Mouse (Mus musculus): Measurements from ENCODE around the gene Olfr412. TPM values are rescaled to one million over a fixed set of nuclear protein-coding genes. Genes with fewer than 3 reads are reported as not detected.

Gene Olfr412
- not detected in 2 replicates for polyA plus RNA-seq (2014; fragmentation: Nextera tagmentation; extraction: Ambion mirVana)

DNA sequence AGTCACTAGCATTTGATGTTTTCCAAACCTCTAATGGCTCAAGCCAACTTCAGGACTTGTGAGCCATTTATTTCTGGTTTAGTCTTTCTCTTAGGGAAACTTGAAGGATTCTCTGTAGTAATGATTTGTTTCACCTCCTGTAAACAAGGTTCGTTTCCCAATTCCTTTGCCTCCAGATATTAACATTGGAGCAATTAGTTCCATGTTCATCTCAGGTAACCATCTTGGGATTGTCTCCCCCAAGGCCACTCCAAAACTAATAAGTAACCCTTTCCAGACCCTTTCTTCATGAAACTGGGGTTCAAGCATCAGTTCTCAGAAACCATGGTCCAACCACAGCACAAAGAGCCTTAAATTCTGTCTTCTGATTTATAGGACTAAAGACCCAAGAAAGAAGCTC, at the start of gene Olfr412:
Gene Olfr412, plus strand, starts transcription at position 301 of the 400 bp plus-strand sequence.
- H3K36me3 ChIP-seq (ENCODE audit: control insufficient read depth, insufficient read depth, low read length) = no peaks in the 10 kb centered on the region
- DNase-seq (ENCODE audit: low spot score) (no peak), ATAC-seq (replicated peaks; ENCODE audit: low FRiP score) (no peak)
- no peak within 1 kb of the TSS for H3K27ac ChIP-seq (ENCODE audit: low read depth, low read length)
- no peaks in the 10 kb centered on the region for H3K9me3 ChIP-seq (ENCODE audit: control insufficient read depth, low read length)
- H3K27me3 ChIP-seq (ENCODE audit: control insufficient read depth, insufficient read depth, low read length) = no peaks in the 10 kb centered on the region
- 86% methylated on average over 1 of the region's 1 CpGs for WGBS
- no peak within 1 kb of the TSS for H3K4me2 ChIP-seq (ENCODE audit: low read depth, low read length, severe bottlenecking)
- no peak within 1 kb of the TSS for H3K9ac ChIP-seq (ENCODE audit: low read length)
- H3K4me3 ChIP-seq (ENCODE audit: low read depth, low read length) = no peak within 1 kb of the TSS
- H3K4me1 ChIP-seq (replicated peaks; ENCODE audit: control insufficient read depth, insufficient read depth, low read length) = no peaks in the 10 kb centered on the region

DNA sequence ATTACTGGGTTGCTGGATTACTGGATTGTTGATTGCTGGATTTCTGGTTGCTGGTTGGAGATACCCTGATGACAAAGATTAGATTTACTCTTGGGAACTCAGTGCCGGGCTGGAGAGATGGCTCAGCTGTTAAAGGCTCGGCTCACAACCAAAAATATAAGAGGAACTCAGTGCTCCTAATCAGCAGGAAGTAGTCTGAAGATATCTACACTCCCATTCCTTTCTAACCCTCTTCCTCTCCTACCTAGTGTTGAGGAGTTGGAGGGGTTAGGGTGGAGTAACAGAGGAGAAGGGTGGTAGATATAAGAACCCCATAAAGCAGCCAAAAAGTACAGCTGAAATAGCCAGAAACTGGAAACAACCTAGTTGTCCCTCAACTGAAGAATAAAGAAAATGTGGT, 35.8 kb upstream of the Olfr412 start:
- DNase-seq (ENCODE audit: low spot score) = no peak
- H3K9ac ChIP-seq (ENCODE audit: low read length) = no peak overlapping the region
- no peak overlapping the region for H3K27ac ChIP-seq (ENCODE audit: low read depth, low read length)
- H3K27me3 ChIP-seq (ENCODE audit: control insufficient read depth, insufficient read depth, low read length) = no peaks in the 10 kb centered on the region
- 81% methylated on average over 2 of the region's 2 CpGs for WGBS
- no peaks in the 10 kb centered on the region for H3K36me3 ChIP-seq (ENCODE audit: control insufficient read depth, insufficient read depth, low read length)
- ATAC-seq (replicated peaks; ENCODE audit: low FRiP score) = no peak
- H3K4me3 ChIP-seq (ENCODE audit: low read depth, low read length) = no peak overlapping the region
- H3K4me1 ChIP-seq (replicated peaks; ENCODE audit: control insufficient read depth, insufficient read depth, low read length) = no peaks in the 10 kb centered on the region
- no peaks in the 10 kb centered on the region for H3K9me3 ChIP-seq (ENCODE audit: control insufficient read depth, low read length)
- H3K4me2 ChIP-seq (ENCODE audit: low read depth, low read length, severe bottlenecking) = no peak overlapping the region

DNA sequence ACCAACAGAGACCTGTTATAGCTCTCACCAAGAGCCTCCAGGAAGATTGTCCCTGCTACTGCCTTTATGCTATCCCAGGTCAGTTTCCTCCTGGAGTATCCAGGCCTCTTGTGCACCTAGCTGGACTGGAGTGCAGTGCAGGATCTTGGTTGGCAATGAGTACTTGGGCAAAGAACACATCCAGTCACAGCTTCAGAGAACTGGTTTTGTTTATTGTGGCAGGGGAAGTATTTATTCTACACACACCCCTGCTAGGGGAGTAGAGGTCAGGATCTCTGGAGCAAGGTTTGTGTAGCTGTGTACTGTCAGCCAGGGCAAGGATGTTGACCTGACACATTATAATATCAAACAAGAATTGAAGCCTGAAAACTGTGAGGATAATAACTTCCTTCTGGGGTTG, 33.1 kb upstream of the Olfr412 start:
- Histone ChIP-seq H3K4me1 (replicated peaks; ENCODE audit: control insufficient read depth, insufficient read depth, low read length) (no peaks in the 10 kb centered on the region), H3K27ac (ENCODE audit: low read depth, low read length) (no peak overlapping the region), H3K27me3 (ENCODE audit: control insufficient read depth, insufficient read depth, low read length) (no peaks in the 10 kb centered on the region), H3K36me3 (ENCODE audit: control insufficient read depth, insufficient read depth, low read length) (no peaks in the 10 kb centered on the region), H3K4me3 (ENCODE audit: low read depth, low read length) (no peak overlapping the region), H3K9ac (ENCODE audit: low read length) (no peak overlapping the region), H3K4me2 (ENCODE audit: low read depth, low read length, severe bottlenecking) (no peak overlapping the region), H3K9me3 (ENCODE audit: control insufficient read depth, low read length) (no peaks in the 10 kb centered on the region)
- DNase-seq (ENCODE audit: low spot score) (no peak), ATAC-seq (replicated peaks; ENCODE audit: low FRiP score) (no peak)

DNA sequence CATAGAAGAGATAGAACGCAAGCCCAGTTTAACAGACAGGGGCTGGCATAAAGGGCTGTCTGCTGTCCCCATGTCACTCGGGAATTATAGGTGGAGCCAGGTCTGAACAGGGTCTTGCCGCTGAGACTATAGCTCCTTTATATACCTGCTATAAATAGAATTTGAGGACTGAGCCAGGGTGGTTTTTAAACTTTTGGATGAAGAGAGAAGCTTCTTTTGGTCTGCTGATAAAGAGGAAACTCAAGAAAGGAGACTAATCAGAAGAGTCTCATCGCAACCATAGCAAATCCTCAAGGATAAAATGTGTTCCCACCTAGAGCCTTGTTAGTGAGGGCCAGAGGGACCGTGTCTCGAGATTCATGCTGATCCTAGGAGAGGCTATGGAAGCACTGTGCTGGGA, 23.9 kb upstream of the Olfr412 start, which contains the start of gene Olfr410:
Gene Olfr410, minus strand, starts transcription at position 101 of the 400 bp plus-strand sequence.
- Histone ChIP-seq H3K4me1 (replicated peaks; ENCODE audit: control insufficient read depth, insufficient read depth, low read length) (no peaks in the 10 kb centered on the region), H3K27ac (ENCODE audit: low read depth, low read length) (no peak within 1 kb of the TSS), H3K9me3 (ENCODE audit: control insufficient read depth, low read length) (no peaks in the 10 kb centered on the region; the same call in 1 of the 2 replicates), H3K4me3 (ENCODE audit: low read depth, low read length) (no peak within 1 kb of the TSS), H3K36me3 (ENCODE audit: control insufficient read depth, insufficient read depth, low read length) (no peaks in the 10 kb centered on the region), H3K9ac (ENCODE audit: low read length) (no peak within 1 kb of the TSS), H3K4me2 (ENCODE audit: low read depth, low read length, severe bottlenecking) (no peak within 1 kb of the TSS), H3K27me3 (ENCODE audit: control insufficient read depth, insufficient read depth, low read length) (no peaks in the 10 kb centered on the region)
- WGBS = 82% methylated on average over 6 of the region's 6 CpGs
- DNase-seq (ENCODE audit: low spot score) = no peak
- ATAC-seq (replicated peaks; ENCODE audit: low FRiP score) = no peak

DNA sequence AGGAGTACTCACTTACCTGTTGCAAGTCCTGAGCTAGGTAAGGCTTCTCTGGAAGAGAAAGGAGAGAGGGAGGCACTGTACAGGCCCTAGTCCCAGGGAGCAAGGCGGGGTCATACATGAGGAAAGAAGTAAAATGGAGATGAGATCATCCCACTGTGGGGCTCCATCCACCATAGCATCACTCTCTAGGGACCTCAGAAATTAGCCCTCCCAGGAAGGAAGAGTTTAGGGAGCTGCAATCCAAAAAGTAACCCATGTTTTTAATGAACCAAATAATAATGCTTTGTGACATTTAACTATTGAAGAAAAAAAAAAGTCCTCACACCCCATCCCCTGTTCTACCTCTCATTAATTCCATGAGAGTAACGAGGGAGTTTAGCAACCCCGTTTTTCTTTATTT, 9.3 kb upstream of the Olfr412 start, which contains the start of gene Olfr411:
Gene Olfr411, minus strand, starts transcription at position 101 of the 400 bp plus-strand sequence.
- H3K9me3 ChIP-seq (ENCODE audit: control insufficient read depth, low read length) = no peaks in the 10 kb centered on the region; the same call in 1 of the 2 replicates
- DNase-seq (ENCODE audit: low spot score) (no peak), ATAC-seq (replicated peaks; ENCODE audit: low FRiP score) (no peak)
- H3K9ac ChIP-seq (ENCODE audit: low read length) = no peak within 1 kb of the TSS
- H3K27me3 ChIP-seq (ENCODE audit: control insufficient read depth, insufficient read depth, low read length) = no peaks in the 10 kb centered on the region
- H3K4me3 ChIP-seq (ENCODE audit: low read depth, low read length) = no peak within 1 kb of the TSS
- no peak within 1 kb of the TSS for H3K27ac ChIP-seq (ENCODE audit: low read depth, low read length)
- WGBS = 81% methylated on average over 3 of the region's 3 CpGs
- H3K36me3 ChIP-seq (ENCODE audit: control insufficient read depth, insufficient read depth, low read length) = no peaks in the 10 kb centered on the region
- no peaks in the 10 kb centered on the region for H3K4me1 ChIP-seq (replicated peaks; ENCODE audit: control insufficient read depth, insufficient read depth, low read length)
- H3K4me2 ChIP-seq (ENCODE audit: low read depth, low read length, severe bottlenecking) = no peak within 1 kb of the TSS

DNA sequence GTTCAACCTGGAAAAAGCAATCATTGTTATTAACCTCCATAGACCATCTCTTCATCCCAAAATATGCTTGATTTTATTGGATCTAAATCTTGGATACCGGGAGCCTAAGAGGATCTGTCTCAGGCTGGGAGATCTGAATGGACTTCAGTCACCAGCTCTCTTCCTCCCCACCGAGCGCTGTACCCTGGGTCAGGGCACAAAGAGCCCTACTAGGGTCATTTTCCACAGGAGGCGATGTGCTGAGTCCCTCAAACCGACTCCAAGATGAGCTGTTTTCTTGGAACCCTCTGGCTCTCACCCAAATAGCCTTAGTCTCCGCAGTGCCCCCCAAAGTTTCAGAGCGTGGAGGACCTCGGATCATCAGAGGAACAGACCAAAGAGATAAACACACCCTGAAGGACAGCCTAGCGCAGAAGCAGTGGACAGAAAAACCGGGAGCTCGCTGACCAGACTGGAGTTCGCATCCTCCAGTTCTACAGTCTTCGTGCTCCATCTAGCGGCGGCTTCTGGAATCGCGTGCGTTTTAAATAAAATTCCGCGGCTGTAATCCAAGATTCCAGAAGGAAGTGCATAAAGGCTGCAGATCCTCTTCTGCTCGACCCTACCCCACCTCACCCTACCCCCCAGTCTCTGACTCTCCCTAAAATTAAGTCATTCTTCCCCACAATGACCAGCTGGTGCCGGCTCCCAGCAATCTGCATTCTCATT, 9.7 kb downstream of the Olfr412 start:
- Histone ChIP-seq H3K4me1 (replicated peaks; ENCODE audit: control insufficient read depth, insufficient read depth, low read length) (no peaks in the 10 kb centered on the region), H3K27ac (ENCODE audit: low read depth, low read length) (no peak overlapping the region), H3K9me3 (ENCODE audit: control insufficient read depth, low read length) (no peaks in the 10 kb centered on the region), H3K36me3 (ENCODE audit: control insufficient read depth, insufficient read depth, low read length) (no peaks in the 10 kb centered on the region), H3K4me3 (ENCODE audit: low read depth, low read length) (no peak overlapping the region), H3K27me3 (ENCODE audit: control insufficient read depth, insufficient read depth, low read length) (no peaks in the 10 kb centered on the region), H3K9ac (ENCODE audit: low read length) (no peak overlapping the region), H3K4me2 (ENCODE audit: low read depth, low read length, severe bottlenecking) (no peak overlapping the region)
- peak; percentile 60 for ATAC-seq (replicated peaks; ENCODE audit: low FRiP score)
- WGBS = 12% methylated on average over 22 of the region's 22 CpGs
- DNase-seq (ENCODE audit: low spot score) = peak; percentile 88

DNA sequence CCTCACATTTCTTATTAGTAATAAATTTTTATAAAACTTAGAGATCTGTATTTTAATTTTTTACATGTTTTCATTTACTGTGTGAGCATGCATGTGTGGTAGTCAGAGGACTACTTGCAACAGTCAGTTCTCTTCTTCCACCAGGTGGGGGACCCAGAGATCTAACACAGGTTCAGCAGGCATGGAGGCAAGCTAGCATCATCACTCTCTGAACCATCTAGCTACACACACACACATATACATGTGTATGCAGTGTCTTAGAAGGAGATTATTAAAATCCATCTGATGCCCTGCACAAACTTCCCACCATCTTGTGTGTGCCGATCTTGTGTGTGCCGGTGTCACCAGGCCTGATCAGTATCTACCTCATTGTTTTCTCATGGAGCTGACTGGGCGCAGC, 15.0 kb downstream of the Olfr412 start:
- no peak overlapping the region for H3K27ac ChIP-seq (ENCODE audit: low read depth, low read length)
- DNase-seq (ENCODE audit: low spot score) (peak; percentile 62), ATAC-seq (replicated peaks; ENCODE audit: low FRiP score) (0 out of 2 replicates have a peak, but pooled peaks have one; percentile 49)
- H3K36me3 ChIP-seq (ENCODE audit: control insufficient read depth, insufficient read depth, low read length) = no peaks in the 10 kb centered on the region
- H3K9me3 ChIP-seq (ENCODE audit: control insufficient read depth, low read length) = no peaks in the 10 kb centered on the region
- H3K4me2 ChIP-seq (ENCODE audit: low read depth, low read length, severe bottlenecking) = no peak overlapping the region
- no peak overlapping the region for H3K4me3 ChIP-seq (ENCODE audit: low read depth, low read length)
- H3K9ac ChIP-seq (ENCODE audit: low read length) = no peak overlapping the region
- H3K27me3 ChIP-seq (ENCODE audit: control insufficient read depth, insufficient read depth, low read length) = no peaks in the 10 kb centered on the region
- H3K4me1 ChIP-seq (replicated peaks; ENCODE audit: control insufficient read depth, insufficient read depth, low read length) = no peaks in the 10 kb centered on the region
- 81% methylated on average over 3 of the region's 3 CpGs for WGBS

DNA sequence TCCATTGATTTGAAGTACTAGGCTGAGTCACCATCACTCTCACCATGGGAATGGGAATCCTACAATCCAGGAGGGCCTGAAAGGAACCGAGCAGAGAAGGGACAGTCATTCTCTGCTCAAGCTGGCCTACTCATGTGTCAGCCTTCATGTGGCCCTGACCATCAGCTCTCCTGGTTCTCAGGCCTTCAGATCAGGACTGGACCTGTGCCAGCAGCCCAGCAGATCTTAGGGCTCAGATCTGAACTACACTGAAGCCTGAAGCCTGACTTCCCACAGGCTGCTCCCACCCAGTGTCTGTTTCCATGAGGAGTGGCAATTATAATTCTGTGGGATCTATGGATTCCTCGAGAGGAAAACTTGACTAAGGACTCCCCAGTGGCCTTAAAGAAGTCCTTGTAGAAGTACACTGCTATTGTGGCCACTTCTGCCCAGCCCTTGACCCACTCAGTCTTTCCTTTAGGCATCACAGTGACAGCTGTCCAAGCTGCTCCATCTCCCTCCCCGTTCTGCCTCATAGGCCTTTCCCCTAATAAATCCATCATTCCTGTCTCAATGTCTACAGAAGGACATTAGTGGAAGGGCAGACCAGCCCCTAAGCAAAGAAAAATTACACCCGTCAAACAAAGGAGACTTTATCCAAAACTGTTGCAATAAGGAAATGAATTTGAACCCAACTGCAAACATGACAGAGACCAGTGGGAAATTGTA, 17.5 kb downstream of the Olfr412 start:
- H3K4me3 ChIP-seq (ENCODE audit: low read depth, low read length) = no peak overlapping the region
- no peaks in the 10 kb centered on the region for H3K4me1 ChIP-seq (replicated peaks; ENCODE audit: control insufficient read depth, insufficient read depth, low read length)
- no peak overlapping the region for H3K27ac ChIP-seq (ENCODE audit: low read depth, low read length)
- no peaks in the 10 kb centered on the region for H3K9me3 ChIP-seq (ENCODE audit: control insufficient read depth, low read length)
- DNase-seq (ENCODE audit: low spot score) = no peak
- 80% methylated on average over 4 of the region's 4 CpGs for WGBS
- no peak for ATAC-seq (replicated peaks; ENCODE audit: low FRiP score)
- H3K36me3 ChIP-seq (ENCODE audit: control insufficient read depth, insufficient read depth, low read length) = no peaks in the 10 kb centered on the region
- H3K27me3 ChIP-seq (ENCODE audit: control insufficient read depth, insufficient read depth, low read length) = no peaks in the 10 kb centered on the region
- no peak overlapping the region for H3K9ac ChIP-seq (ENCODE audit: low read length)
- no peak overlapping the region for H3K4me2 ChIP-seq (ENCODE audit: low read depth, low read length, severe bottlenecking)

Data from forebrain, embryonic 11.5 days (tissue).